In genomic region chr14:61056445-61056844, GRCm38 (mm10) we compare ENCODE assay signal across 7 mouse cellular contexts. TPM values are rescaled to one million over a fixed set of nuclear protein-coding genes. Genes with fewer than 3 reads are reported as not detected.
DNase-seq lines count a peak whose midpoint lies in the region; ATAC-seq lines count a peak whose summit lies in the region.

No protein-coding gene starts in this region.

- no peaks in the 10 kb centered on the region for H3K36me3 ChIP-seq in forebrain, embryonic 16.5 days (ENCODE audit: control insufficient read depth, insufficient read depth)
- no peaks in the 10 kb centered on the region for H3K36me3 ChIP-seq in midbrain, embryonic 10.5 days

- H3K4me1 ChIP-seq in forebrain, embryonic 16.5 days (replicated peaks; ENCODE audit: control insufficient read depth, insufficient read depth, low read length) = peaks cover 14% of the 10 kb centered on the region
- peaks cover 43% of the 10 kb centered on the region for H3K4me1 ChIP-seq in midbrain, embryonic 10.5 days

- H3K27ac ChIP-seq in forebrain, embryonic 16.5 days (ENCODE audit: low read length) = no peak overlapping the region
- H3K27ac ChIP-seq in midbrain, embryonic 10.5 days (replicated peaks) = peak overlapping the region; percentile 75

- no peak for ATAC-seq in forebrain, embryonic 16.5 days

- DNase-seq in spleen, postnatal 36 days (ENCODE audit: low spot score in 2 of 2) = peak; percentile 20 to 25
- DNase-seq in spleen, postnatal 4 days (ENCODE audit: low spot score in 2 of 2) = no peak
- peak; percentile 51 for DNase-seq in midbrain, embryonic 10.5 days (ENCODE audit: low spot score)
- DNase-seq in cerebellum, adult 11 months = no peak
- no peak for DNase-seq in c-Kit-positive CD71-positive TER-119-positive erythroid progenitor cells, embryonic 14.5 days (ENCODE audit: low spot score)
- no peak for DNase-seq in left cerebral cortex, adult 11 months (ENCODE audit: low spot score)

- H3K27me3 ChIP-seq in forebrain, embryonic 16.5 days (replicated peaks; ENCODE audit: control insufficient read depth, insufficient read depth, low read length) = no peaks in the 10 kb centered on the region
- peaks cover 49% of the 10 kb centered on the region for H3K27me3 ChIP-seq in midbrain, embryonic 10.5 days (ENCODE audit: low read depth, poor library complexity, severe bottlenecking)

- H3K4me3 ChIP-seq in forebrain, embryonic 16.5 days (replicated peaks; ENCODE audit: low read length) = peak overlapping the region; percentile 23
- H3K4me3 ChIP-seq in midbrain, embryonic 10.5 days = peak overlapping the region; percentile 50

- H3K9me3 ChIP-seq in forebrain, embryonic 16.5 days (ENCODE audit: control insufficient read depth, low read length) = 0 out of 2 replicates have a peak, but pooled peaks cover 4% of the 10 kb centered on the region
- H3K9me3 ChIP-seq in midbrain, embryonic 10.5 days (replicated peaks) = 0 out of 2 replicates have a peak, but pooled peaks cover 4% of the 10 kb centered on the region

- H3K4me2 ChIP-seq in forebrain, embryonic 16.5 days (ENCODE audit: low read length) = peak overlapping the region; percentile 50

- 1% methylated on average over 16 of the region's 16 CpGs for WGBS in forebrain, embryonic 16.5 days
- WGBS in midbrain, embryonic 10.5 days = under 1% methylated on average over 16 of the region's 16 CpGs

- peak overlapping the region; percentile 28; the same call in 1 of the 2 replicates for H3K9ac ChIP-seq in forebrain, embryonic 16.5 days (replicated peaks; ENCODE audit: low read depth, low read length)

RNA-seq across cellular contexts. Expression of gene Tnfrsf19, which starts 10.2 kb away (rescaled TPM):
- 49.1 and 56.3 TPM in 2 replicates for polyA plus RNA-seq in forebrain, embryonic 16.5 days (2015; fragmentation: Nextera tagmentation; extraction: Ambion mirVana)
- polyA plus RNA-seq in midbrain, embryonic 10.5 days (2016; fragmentation: Nextera tagmentation; extraction: Ambion mirVana) = 76.1 and 88.7 TPM in 2 replicates

Comparison
In these comparisons a context has a peak if more than half of its experiments do, and no peak if none do; other contexts are left out.
1. DNase-seq: peak in spleen, postnatal 36 days (2 of 2) and midbrain, embryonic 10.5 days (single experiment); none in spleen, postnatal 4 days (0 of 2), cerebellum, adult 11 months (single experiment), c-Kit-positive CD71-positive TER-119-positive erythroid progenitor cells, embryonic 14.5 days (single experiment) and left cerebral cortex, adult 11 months (single experiment).